Mouse (Mus musculus) c-Kit-positive CD71-negative TER-119-negative erythroid progenitor cells, embryonic 14.5 days (primary cell): Measurements from ENCODE around the gene Rai14.

Experiments
- DNase-seq: peaks from one replicate; pipeline ENCODE4 v3.0.0-alpha.2; 2013; ENCODE audit warnings: low read depth

Rai14 gene

GRCm38 (mm10) chr15:10714409-10715138, at the start of gene Rai14:
Rai14 (minus strand) TSS chr15:10714624.
- no peak for DNase-seq

GRCm38 (mm10) chr15:10761441-10761840, 47.0 kb upstream of the Rai14 start:
- no peak for DNase-seq

- no peak for DNase-seq
Observed at GRCm38 (mm10) chr15:10760006-10760405, 45.6 kb upstream of the Rai14 start.

GRCm38 (mm10) chr15:10759440-10759839, 45.0 kb upstream of the Rai14 start:
- DNase-seq = no peak

GRCm38 (mm10) chr15:10758808-10759207, 44.4 kb upstream of the Rai14 start:
- DNase-seq = no peak

GRCm38 (mm10) chr15:10751141-10751540, 36.7 kb upstream of the Rai14 start:
- DNase-seq = no peak

GRCm38 (mm10) chr15:10750339-10750738, 35.9 kb upstream of the Rai14 start:
- DNase-seq = no peak

- DNase-seq = no peak
Observed at GRCm38 (mm10) chr15:10749678-10750077, 35.3 kb upstream of the Rai14 start.

GRCm38 (mm10) chr15:10747638-10748037, 33.2 kb upstream of the Rai14 start:
- no peak for DNase-seq

GRCm38 (mm10) chr15:10747226-10747625, 32.8 kb upstream of the Rai14 start:
- no peak for DNase-seq

GRCm38 (mm10) chr15:10746303-10747051, 32.1 kb upstream of the Rai14 start:
- DNase-seq = no peak

- DNase-seq = no peak
Observed at GRCm38 (mm10) chr15:10742441-10742840, 28.0 kb upstream of the Rai14 start.

GRCm38 (mm10) chr15:10739279-10739678, 24.9 kb upstream of the Rai14 start:
- no peak for DNase-seq

- no peak for DNase-seq
Observed at GRCm38 (mm10) chr15:10738354-10739142, 24.1 kb upstream of the Rai14 start.

- no peak for DNase-seq
Observed at GRCm38 (mm10) chr15:10735948-10736347, 21.5 kb upstream of the Rai14 start.

GRCm38 (mm10) chr15:10735216-10735615, 20.8 kb upstream of the Rai14 start:
- no peak for DNase-seq

- DNase-seq = no peak
Observed at GRCm38 (mm10) chr15:10731398-10731797, 17.0 kb upstream of the Rai14 start.

GRCm38 (mm10) chr15:10726272-10726671, 11.8 kb upstream of the Rai14 start:
- DNase-seq = no peak

GRCm38 (mm10) chr15:10724857-10725256, 10.4 kb upstream of the Rai14 start:
- no peak for DNase-seq

- DNase-seq = no peak
Observed at GRCm38 (mm10) chr15:10723507-10723906, 9.1 kb upstream of the Rai14 start.

- DNase-seq = no peak
Observed at GRCm38 (mm10) chr15:10722629-10723339, 8.4 kb upstream of the Rai14 start.

GRCm38 (mm10) chr15:10721259-10721781, 6.9 kb upstream of the Rai14 start:
- no peak for DNase-seq
